Mouse (Mus musculus) gastrocnemius, postnatal 10 days (tissue): ENCODE results near the gene Esrrb. TPM values are rescaled to one million over a fixed set of nuclear protein-coding genes. Genes with fewer than 3 reads are reported as not detected.

Experiments used
- DNase-seq: peaks from one replicate; pipeline ENCODE4 v3.0.0; 2021; ENCODE audit warnings: mixed read lengths
- total RNA-seq, 2 experiments: library from RNA; stranded (reverse); gene quantifications; 2 replicates each; pipeline ENCODE4 v1.2.3; 2021

The Esrrb gene
- total RNA-seq, 2 experiments from 2014 or later = 1.9 TPM

- peak; percentile 70 for DNase-seq
Measured at GRCm38 (mm10) chr12:86498765-86499164, 137.8 kb downstream of the Esrrb start.

GRCm38 (mm10) chr12:86501728-86502127 is 140.8 kb downstream of the Esrrb start:
- no peak for DNase-seq

GRCm38 (mm10) chr12:86503921-86504320 is 143.0 kb downstream of the Esrrb start:
- DNase-seq = no peak

- no peak for DNase-seq
Measured at GRCm38 (mm10) chr12:86504321-86504720, 143.4 kb downstream of the Esrrb start.

GRCm38 (mm10) chr12:86507741-86508140 is 146.8 kb downstream of the Esrrb start:
- no peak for DNase-seq

- DNase-seq = no peak
Measured at GRCm38 (mm10) chr12:86508313-86508988, 147.5 kb downstream of the Esrrb start.

- no peak for DNase-seq
Measured at GRCm38 (mm10) chr12:86509295-86510279, 148.7 kb downstream of the Esrrb start.

- DNase-seq = no peak
Measured at GRCm38 (mm10) chr12:86512335-86512734, 151.4 kb downstream of the Esrrb start.

- DNase-seq = no peak
Measured at GRCm38 (mm10) chr12:86513596-86513995, 152.7 kb downstream of the Esrrb start.

- DNase-seq = no peak
Measured at GRCm38 (mm10) chr12:86516602-86517001, 155.7 kb downstream of the Esrrb start.

- no peak for DNase-seq
Measured at GRCm38 (mm10) chr12:86517721-86518120, 156.8 kb downstream of the Esrrb start.

- no peak for DNase-seq
Measured at GRCm38 (mm10) chr12:86518746-86519145, 157.8 kb downstream of the Esrrb start.

GRCm38 (mm10) chr12:86534283-86534682 is 173.4 kb downstream of the Esrrb start:
- no peak for DNase-seq

- DNase-seq = no peak
Measured at GRCm38 (mm10) chr12:86537799-86538198, 176.9 kb downstream of the Esrrb start.

GRCm38 (mm10) chr12:86538711-86539110 is 177.8 kb downstream of the Esrrb start:
- no peak for DNase-seq

- DNase-seq = no peak
Measured at GRCm38 (mm10) chr12:86539511-86539910, 178.6 kb downstream of the Esrrb start.

GRCm38 (mm10) chr12:86547808-86548207 is 186.9 kb downstream of the Esrrb start:
- no peak for DNase-seq

GRCm38 (mm10) chr12:86553037-86553436 is 192.1 kb downstream of the Esrrb start:
- DNase-seq = no peak

GRCm38 (mm10) chr12:86556796-86557517 is 196.0 kb downstream of the Esrrb start:
- no peak for DNase-seq

GRCm38 (mm10) chr12:86558889-86559288 is 198.0 kb downstream of the Esrrb start:
- no peak for DNase-seq

GRCm38 (mm10) chr12:86562705-86563104 is 201.8 kb downstream of the Esrrb start:
- DNase-seq = no peak

GRCm38 (mm10) chr12:86565996-86566395 is 205.1 kb downstream of the Esrrb start:
- no peak for DNase-seq
